Mouse (Mus musculus): ENCODE results near the gene AI661453. TPM values are rescaled to one million over a fixed set of nuclear protein-coding genes. Genes with fewer than 3 reads are reported as not detected.

Gene AI661453
- polyA plus RNA-seq, 1 experiment: 1.4 TPM

DNA sequence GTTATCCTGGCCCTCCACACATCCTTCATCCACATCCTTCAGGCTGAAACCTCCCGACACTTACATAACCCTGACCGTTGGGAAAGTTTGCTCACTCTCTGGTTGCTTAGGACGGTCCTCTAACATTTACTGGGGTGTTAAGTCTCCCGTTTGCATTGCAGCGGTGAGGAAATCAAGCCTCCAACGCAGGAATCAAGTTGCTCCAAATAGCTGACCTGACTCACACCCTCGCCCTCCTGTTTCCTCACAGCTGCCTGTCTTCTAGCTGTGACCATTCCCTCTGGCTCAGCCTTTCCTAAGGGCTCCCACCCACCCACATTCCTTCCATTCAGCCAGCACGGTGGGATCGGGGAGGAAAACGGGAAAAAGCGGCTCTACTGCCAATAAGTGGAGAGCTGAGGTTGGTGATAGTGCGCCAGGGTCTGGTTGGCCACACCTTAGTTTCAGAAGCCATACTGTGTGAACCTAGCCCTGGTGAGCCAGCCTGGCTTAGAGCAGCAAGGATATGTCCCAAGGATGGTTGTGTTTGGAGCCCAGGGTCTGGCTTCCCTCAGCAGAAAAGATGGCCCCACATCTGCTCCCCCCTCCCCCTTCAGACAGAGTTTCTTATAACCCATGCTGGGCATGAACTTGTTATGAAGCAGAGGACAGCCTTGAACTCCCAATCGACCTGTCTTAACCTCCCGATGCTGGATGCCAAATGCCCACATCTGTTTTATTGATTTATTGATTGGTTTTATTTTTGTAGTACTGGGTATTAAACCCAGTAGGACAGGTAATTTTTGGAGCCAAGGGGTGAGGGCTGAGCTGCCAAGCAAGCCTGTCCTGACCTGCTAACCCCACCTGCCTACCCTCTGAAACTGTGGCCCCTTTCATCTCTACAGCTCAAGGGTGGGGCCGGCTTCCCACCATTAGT is 36.3 kb downstream of the AI661453 start:
- H3K4me1 ChIP-seq (ENCODE audit: control insufficient read depth, insufficient read depth, low read length): peaks cover 5% of the 10 kb centered on the region; the same call in 1 of the 2 replicates
- H3K27ac ChIP-seq (ENCODE audit: insufficient read depth, low read length): no peak overlapping the region
- TF ChIP-seq POLR2A (IDR thresholded peaks at IDR 0.05; ENCODE audit: low read depth, low read length) (no peak), CTCF (IDR thresholded peaks at IDR 0.05; ENCODE audit: borderline replicate concordance, insufficient read depth, low read length) (no peak)
- H3K4me3 ChIP-seq (ENCODE audit: insufficient read depth, low read length): no peak overlapping the region

DNA sequence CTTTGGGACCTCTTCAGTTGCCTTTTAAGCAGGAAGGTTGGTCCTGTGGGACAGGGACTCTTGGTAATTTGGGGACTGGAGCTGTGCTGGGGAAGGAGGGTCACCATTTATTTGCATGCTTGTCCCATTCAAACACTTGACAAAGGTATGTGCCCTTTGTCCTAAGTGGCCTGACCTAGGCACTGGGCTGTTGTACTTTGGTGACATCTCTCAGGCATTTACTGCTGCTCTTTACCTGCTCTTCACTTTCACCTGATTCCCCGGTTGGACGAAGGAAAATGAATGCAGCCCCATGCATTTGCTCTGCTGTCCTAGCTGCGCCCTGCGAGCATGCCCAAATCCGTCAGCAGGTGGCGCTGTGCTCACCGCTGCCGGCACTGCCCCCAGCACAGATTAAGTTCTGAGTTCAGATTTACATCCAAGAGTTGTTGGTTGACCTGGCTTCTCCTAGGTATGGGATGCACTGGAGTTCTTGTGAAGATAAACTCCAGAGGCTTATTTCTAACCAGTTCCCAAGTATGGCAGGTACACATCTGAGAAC is 37.1 kb downstream of the AI661453 start:
- Histone ChIP-seq H3K4me1 (ENCODE audit: control insufficient read depth, insufficient read depth, low read length) (peaks cover 5% of the 10 kb centered on the region; the same call in 1 of the 2 replicates), H3K27ac (ENCODE audit: insufficient read depth, low read length) (no peak overlapping the region), H3K4me3 (ENCODE audit: insufficient read depth, low read length) (no peak overlapping the region)
- TF ChIP-seq POLR2A (IDR thresholded peaks at IDR 0.05; ENCODE audit: low read depth, low read length) (no peak), CTCF (IDR thresholded peaks at IDR 0.05; ENCODE audit: borderline replicate concordance, insufficient read depth, low read length) (peak; percentile 93)

DNA sequence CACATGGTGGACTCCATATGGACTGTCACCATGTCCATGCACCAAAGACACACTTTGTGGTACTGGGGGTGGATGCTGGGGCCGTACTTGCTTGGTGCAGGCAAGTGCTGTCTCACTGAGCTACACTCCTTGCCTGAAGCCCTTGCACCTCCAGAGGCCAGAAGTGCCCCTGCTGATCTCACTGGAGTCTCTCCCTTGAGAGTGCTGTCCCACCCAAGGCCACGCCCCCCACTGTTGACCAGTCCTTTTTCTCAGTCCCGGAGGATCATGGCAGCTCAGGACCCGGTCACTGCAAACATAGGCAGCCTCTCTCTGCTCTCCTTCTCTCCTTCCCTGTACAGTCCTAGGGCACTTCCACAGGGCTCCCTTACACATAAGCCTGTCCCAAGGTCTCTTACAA is 37.8 kb downstream of the AI661453 start:
- Histone ChIP-seq H3K4me1 (ENCODE audit: control insufficient read depth, insufficient read depth, low read length) (peaks cover 5% of the 10 kb centered on the region; the same call in 1 of the 2 replicates), H3K4me3 (ENCODE audit: insufficient read depth, low read length) (no peak overlapping the region), H3K27ac (ENCODE audit: insufficient read depth, low read length) (no peak overlapping the region)
- no peak for TF ChIP-seq POLR2A (IDR thresholded peaks at IDR 0.05; ENCODE audit: low read depth, low read length)
- no peak for TF ChIP-seq CTCF (IDR thresholded peaks at IDR 0.05; ENCODE audit: borderline replicate concordance, insufficient read depth, low read length)

DNA sequence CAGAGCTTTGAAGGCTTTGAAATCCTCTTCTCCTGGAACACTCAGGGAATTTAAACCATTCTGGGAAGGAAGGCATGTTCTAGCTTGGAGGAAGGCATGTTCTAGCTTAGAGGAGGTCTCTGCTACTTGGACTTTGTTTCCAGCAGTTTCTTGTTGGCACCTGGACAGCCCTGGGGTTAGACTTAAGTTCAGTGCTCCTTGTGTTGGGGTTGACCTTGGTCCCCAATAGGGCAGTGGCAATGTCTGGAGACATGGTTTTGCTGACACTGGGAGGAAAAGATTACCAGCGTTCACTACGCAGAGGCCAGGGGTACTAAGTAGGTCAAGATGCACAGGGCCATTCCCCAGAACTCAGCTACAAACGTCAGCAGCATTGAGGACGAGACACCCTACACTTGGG is 38.8 kb downstream of the AI661453 start:
- H3K27ac ChIP-seq (ENCODE audit: insufficient read depth, low read length): no peak overlapping the region
- no peak overlapping the region for H3K4me3 ChIP-seq (ENCODE audit: insufficient read depth, low read length)
- peaks cover 5% of the 10 kb centered on the region; the same call in 1 of the 2 replicates for H3K4me1 ChIP-seq (ENCODE audit: control insufficient read depth, insufficient read depth, low read length)
- no peak for TF ChIP-seq POLR2A (IDR thresholded peaks at IDR 0.05; ENCODE audit: low read depth, low read length)
- TF ChIP-seq CTCF (IDR thresholded peaks at IDR 0.05; ENCODE audit: borderline replicate concordance, insufficient read depth, low read length): no peak

GRCm38 (mm10) chr17:47475714-47476113 is 39.3 kb downstream of the AI661453 start:
- no peak overlapping the region for H3K27ac ChIP-seq (ENCODE audit: insufficient read depth, low read length)
- TF ChIP-seq CTCF (IDR thresholded peaks at IDR 0.05; ENCODE audit: borderline replicate concordance, insufficient read depth, low read length) (peak; percentile 58; the same call in 1 of the 2 replicates), POLR2A (IDR thresholded peaks at IDR 0.05; ENCODE audit: low read depth, low read length) (no peak)
- no peak overlapping the region for H3K4me3 ChIP-seq (ENCODE audit: insufficient read depth, low read length)
- peaks cover 7% of the 10 kb centered on the region; the same call in 1 of the 2 replicates for H3K4me1 ChIP-seq (ENCODE audit: control insufficient read depth, insufficient read depth, low read length)

- H3K27ac ChIP-seq (ENCODE audit: insufficient read depth, low read length): no peak overlapping the region
- no peak for TF ChIP-seq CTCF (IDR thresholded peaks at IDR 0.05; ENCODE audit: borderline replicate concordance, insufficient read depth, low read length)
- TF ChIP-seq POLR2A (IDR thresholded peaks at IDR 0.05; ENCODE audit: low read depth, low read length): no peak
- H3K4me1 ChIP-seq (ENCODE audit: control insufficient read depth, insufficient read depth, low read length): 0 out of 2 replicates have a peak, but pooled peaks cover 2% of the 10 kb centered on the region
- H3K4me3 ChIP-seq (ENCODE audit: insufficient read depth, low read length): no peak overlapping the region
Observed at GRCm38 (mm10) chr17:47479887-47480286, 43.5 kb downstream of the AI661453 start.

GRCm38 (mm10) chr17:47482401-47482800 is 46.0 kb downstream of the AI661453 start:
- no peak overlapping the region for H3K4me3 ChIP-seq (ENCODE audit: insufficient read depth, low read length)
- 0 out of 2 replicates have a peak, but pooled peaks cover 2% of the 10 kb centered on the region for H3K4me1 ChIP-seq (ENCODE audit: control insufficient read depth, insufficient read depth, low read length)
- TF ChIP-seq CTCF (IDR thresholded peaks at IDR 0.05; ENCODE audit: borderline replicate concordance, insufficient read depth, low read length): peak; percentile 83
- no peak for TF ChIP-seq POLR2A (IDR thresholded peaks at IDR 0.05; ENCODE audit: low read depth, low read length)
- no peak overlapping the region for H3K27ac ChIP-seq (ENCODE audit: insufficient read depth, low read length)

DNA sequence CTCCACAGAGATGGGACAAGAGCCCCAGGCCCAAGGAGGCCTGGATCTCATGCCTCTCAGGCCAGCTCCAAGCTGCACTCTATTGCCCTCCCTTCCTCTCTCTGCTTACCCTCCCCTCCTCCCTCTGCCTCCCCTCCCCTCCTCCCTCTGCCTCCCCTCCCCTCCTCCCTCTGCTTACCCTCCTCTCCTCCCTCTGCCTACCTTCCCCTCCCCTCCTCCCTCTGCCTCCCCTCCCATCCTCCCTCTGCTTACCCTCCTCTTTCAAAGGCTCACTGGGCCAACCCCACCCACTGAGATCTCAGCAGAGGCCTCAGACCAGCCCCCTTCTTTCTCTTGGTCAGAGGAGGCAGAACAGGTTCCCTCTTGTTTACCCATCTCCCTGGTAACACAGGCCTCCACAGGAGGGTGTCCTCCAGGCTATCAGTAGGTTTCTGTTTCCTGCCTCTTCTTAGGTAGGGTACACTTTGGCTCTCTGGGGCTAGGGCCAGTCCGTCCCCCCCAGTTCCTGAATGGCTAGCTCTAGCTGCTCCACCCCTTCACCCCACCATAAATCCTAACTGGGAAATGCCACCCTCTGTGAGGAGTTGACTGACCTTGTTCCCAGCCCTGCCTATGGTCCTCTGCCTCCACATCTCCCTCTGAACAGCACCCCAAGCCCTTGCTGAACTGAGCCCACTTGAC is 48.0 kb downstream of the AI661453 start:
- no peak overlapping the region for H3K4me3 ChIP-seq (ENCODE audit: insufficient read depth, low read length)
- TF ChIP-seq CTCF (IDR thresholded peaks at IDR 0.05; ENCODE audit: borderline replicate concordance, insufficient read depth, low read length): no peak
- no peak for TF ChIP-seq POLR2A (IDR thresholded peaks at IDR 0.05; ENCODE audit: low read depth, low read length)
- H3K27ac ChIP-seq (ENCODE audit: insufficient read depth, low read length): no peak overlapping the region
- H3K4me1 ChIP-seq (ENCODE audit: control insufficient read depth, insufficient read depth, low read length): 0 out of 2 replicates have a peak, but pooled peaks cover 6% of the 10 kb centered on the region

DNA sequence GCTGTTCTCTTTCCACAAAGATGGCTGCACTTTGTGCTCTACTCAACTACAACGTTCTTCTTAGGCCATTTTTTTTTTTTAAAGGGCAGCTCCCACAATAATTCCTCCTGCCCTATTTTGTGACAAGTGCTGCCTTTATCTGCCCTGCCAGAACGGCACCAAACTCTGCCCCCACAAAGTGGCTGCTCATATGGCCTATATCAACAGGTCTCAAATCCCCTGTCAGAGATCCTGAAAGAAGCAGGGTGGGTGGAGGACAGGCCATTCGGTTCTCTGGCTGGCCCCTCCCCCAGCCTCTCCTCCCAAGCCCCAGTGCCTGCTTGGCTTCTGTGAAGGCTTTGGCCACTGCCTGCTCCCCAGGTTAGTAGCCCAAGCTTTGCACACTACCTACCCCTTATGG is 48.6 kb downstream of the AI661453 start:
- Histone ChIP-seq H3K4me3 (ENCODE audit: insufficient read depth, low read length) (no peak overlapping the region), H3K4me1 (ENCODE audit: control insufficient read depth, insufficient read depth, low read length) (0 out of 2 replicates have a peak, but pooled peaks cover 6% of the 10 kb centered on the region), H3K27ac (ENCODE audit: insufficient read depth, low read length) (no peak overlapping the region)
- no peak for TF ChIP-seq POLR2A (IDR thresholded peaks at IDR 0.05; ENCODE audit: low read depth, low read length)
- TF ChIP-seq CTCF (IDR thresholded peaks at IDR 0.05; ENCODE audit: borderline replicate concordance, insufficient read depth, low read length): no peak

All from embryonic fibroblast, embryonic 13.5 days (primary cell).